Mouse (Mus musculus): ENCODE results near the gene Olfml2b.

Olfml2b gene

DNA sequence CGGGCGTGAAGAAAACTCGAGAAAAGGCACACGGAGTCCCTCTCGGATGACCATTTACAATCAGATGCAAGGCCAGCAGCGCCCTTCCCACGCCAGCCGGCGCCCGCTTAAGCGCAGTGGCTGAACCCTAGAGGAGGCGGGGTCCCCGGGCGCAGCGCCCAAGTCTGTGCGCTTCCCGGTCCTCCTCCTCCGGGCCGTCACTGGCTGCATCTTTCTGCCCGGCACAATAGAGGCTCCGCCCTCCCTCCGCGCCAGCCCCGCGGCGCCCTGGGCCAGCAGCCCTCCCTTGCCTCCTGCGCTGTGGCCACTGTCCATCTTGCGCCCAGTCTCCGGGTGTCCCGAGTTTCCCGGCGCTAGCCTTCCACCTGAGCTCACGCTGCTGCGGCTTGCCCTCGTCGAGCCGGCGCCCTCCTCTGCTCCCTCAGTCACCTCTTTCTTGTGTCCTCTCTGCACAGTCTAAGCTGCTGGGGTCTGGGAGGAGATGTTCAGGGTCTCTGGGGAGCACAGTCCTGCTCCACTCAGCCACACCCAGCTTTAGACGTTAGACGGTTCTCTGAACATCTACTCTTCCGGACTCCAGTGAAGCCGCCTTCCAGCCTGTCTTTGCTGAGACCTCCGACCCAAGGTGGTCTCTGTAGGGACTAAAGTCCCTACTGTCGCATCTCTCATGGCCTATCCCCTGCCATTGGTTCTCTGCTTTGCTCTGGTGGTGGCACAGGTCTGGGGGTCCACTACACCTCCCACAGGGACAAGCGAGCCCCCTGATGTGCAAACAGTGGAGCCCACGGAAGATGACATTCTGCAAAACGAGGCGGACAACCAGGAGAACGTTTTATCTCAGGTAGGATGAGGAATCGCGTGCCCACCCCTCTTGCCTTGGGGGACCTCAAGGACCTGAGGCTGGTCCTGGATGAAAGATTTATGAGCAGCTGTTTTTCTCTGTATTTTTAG is at the start of gene Olfml2b:
TSS of gene Olfml2b (plus strand) at position 278 of the 951 bp plus-strand sequence.
- peak; percentile 49 to 55 for DNase-seq (ENCODE audit: low spot score in 2 of 2)

DNA sequence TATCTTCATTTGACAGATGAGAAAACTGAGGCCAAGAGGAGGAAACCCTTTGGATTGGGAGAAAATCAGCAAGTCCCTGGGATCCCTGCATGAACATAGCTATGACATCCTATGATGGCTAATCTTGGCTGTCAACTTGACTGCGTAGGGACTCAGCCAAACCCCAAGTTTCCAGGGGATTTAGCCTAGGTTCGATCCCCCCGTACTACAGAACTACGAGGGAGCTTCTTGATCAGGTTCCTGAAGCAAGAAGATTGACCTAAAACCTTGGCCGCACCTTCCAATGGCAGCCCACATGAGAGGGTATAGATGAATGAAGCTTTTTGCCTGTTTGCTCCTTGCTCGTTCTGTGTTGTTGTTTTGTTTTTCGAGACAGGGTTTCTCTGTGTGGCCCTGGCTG is 49.8 kb upstream of the Olfml2b start:
- no peak for DNase-seq (ENCODE audit: low spot score in 2 of 2)

DNA sequence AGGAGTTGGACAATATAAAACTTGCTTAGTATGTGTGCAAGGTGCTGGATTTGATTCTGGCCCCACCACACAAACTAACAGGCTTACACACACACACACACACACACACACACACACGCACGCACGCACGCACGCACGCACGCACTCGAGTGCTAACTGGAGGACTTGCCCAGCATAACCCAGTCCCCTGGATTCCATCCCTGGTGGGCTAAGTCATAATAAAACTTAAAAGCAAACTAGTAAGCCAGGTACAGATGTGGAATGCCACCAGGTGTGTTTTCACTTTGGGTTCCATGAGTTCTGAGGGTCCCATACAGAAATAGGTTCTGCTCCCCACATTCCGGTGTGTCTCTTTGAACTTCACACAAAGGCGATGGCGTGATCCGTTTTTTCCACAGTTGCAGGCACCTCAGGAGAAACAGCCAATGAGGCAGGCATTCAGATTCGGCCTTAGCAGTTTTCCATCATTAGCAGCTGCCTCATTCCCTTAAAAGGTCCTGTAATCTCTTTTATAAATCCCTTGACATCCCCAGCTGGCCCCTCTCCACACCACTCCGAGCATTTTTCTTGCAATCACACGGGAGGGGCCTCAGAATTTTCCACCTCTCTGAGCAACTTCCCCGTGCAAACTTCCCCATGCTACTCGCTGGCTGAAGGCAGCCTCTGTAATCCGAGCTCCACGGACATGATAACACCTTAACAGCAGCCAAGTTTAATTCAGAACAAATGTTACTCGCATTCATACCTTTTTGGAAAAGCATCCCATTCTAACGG is 38.9 kb upstream of the Olfml2b start:
- DNase-seq (ENCODE audit: low spot score in 2 of 2): no peak

DNA sequence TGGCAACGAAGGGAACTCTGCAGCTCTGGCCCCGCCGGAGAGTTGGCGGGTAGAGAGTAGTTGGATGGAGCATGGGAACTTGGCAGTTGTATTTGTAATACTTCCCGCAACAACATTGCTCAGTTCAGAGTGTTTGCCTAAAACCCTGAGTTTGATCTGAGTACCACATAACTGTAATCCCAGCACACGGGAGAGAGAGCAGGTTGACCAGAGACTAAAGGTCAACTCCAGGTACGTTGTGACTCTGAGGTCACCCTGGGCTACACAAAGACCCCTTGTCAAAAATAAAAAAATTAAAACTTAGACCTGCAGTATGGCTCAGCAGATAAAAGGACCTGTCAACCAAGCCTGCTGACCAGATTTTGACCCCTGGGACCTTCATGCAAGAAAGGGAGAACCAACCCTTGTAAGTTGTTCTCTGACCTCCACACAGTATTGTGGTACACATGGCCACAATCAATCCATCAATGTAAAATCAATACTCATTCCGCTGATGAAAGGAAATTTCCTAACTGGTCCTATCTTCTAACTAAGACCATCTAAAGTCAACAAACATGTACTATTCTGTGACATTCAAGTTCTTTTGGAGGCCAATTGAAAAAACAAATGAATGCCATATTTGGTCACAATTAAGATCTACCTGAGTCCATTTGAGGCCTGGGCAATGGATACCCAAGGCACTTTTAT is 37.0 kb upstream of the Olfml2b start:
- DNase-seq (ENCODE audit: low spot score in 2 of 2): no peak

GRCm38 (mm10) chr1:170608461-170609071 is 35.8 kb upstream of the Olfml2b start:
- no peak for DNase-seq (ENCODE audit: low spot score in 2 of 2)

GRCm38 (mm10) chr1:170609872-170610271 is 34.5 kb upstream of the Olfml2b start:
- no peak for DNase-seq (ENCODE audit: low spot score in 2 of 2)

DNA sequence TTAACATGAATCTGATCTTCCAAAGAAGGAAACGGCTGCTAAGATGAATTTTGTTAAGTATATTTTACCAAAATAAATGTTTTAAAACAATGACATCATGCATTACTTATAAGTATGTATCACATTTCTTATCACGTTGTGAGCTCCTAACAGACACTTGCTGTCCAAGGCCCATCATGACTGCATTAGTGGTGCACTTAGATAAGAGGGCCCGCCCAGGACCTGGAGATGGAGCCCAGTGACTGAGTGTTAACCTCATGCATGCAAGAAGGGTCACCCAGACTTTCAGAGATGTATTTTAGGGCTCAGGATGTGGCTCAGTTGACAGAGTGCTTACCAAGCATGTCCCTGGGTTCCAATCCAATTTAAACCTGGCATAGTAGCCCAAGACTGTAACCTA is 34.0 kb upstream of the Olfml2b start:
- DNase-seq (ENCODE audit: low spot score in 2 of 2): no peak

DNA sequence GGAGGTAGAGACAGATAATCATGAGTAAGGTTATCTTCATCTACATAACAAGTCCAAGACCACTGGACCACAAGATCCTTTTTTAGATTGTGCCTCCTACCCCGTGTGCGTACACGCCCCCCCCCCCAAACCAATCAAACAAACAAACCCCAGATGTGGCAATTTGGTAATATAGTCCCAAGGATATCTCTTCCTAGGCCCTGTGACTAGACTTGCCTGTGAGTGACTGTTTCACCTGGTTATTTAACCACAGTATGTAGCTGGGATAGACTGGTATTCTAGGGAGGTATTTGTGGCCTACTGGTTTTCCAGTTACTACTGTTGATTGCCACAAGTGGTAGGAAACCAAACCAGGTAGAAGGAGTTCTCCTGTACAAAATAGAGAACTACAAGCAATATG is 33.6 kb upstream of the Olfml2b start:
- DNase-seq (ENCODE audit: low spot score in 2 of 2): no peak

GRCm38 (mm10) chr1:170611631-170612030 is 32.7 kb upstream of the Olfml2b start:
- no peak for DNase-seq (ENCODE audit: low spot score in 2 of 2)

- DNase-seq (ENCODE audit: low spot score in 2 of 2): peak; percentile 56 to 66
Observed at GRCm38 (mm10) chr1:170612968-170613872, 31.1 kb upstream of the Olfml2b start.

DNA sequence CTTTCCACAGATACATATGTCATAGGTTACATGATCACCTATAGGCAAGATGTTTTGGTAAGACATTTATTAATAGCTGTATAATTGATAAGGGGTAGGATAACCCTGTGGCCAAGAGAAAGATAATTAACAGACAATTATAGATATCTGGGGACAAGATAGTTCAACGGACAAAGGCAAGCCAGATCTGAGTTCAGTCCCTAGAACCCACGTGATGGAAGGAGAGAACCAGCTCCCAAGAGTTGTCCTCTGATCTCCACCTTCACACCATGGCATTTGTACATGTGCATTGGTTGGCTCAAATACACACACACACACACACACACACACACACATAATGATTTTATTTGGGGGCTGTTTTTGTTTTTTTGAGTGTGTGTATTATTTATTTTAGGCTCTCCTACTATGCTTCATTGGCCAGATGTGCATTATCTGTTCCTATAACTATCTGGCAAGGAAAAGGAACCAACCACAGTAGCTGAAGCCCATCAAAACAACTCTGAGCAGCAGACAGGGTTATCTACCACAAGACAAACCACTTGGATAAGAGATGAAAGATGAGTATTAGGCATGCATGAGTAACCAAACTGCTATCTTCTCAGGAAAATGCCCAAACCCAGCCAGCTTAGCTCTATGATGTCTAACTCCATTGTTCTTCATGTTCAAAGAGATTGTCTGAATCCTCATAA is 24.5 kb upstream of the Olfml2b start:
- no peak for DNase-seq (ENCODE audit: low spot score in 2 of 2)

- no peak for DNase-seq (ENCODE audit: low spot score in 2 of 2)
Observed at GRCm38 (mm10) chr1:170622934-170623333, 21.4 kb upstream of the Olfml2b start.

GRCm38 (mm10) chr1:170623432-170623831 is 20.9 kb upstream of the Olfml2b start:
- DNase-seq (ENCODE audit: low spot score in 2 of 2): no peak

DNA sequence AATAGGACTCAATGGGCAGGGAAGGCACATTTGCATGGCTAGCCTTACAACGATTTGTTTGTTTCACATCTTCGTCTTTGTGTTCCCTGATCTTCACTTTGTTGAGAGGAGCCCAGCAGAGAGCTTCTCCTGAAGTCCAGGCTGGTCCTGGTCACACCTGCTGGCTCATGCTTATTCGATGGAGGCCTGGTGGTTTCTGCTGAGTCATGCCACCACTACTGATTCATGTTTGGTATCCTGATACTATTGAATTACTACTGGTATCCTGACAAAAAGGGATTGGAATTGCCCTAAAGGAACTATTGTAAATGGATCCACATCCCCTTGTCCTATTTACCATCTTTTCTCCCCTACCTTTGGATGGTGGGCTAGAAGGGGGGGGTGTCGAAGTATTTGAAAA is 13.8 kb upstream of the Olfml2b start:
- DNase-seq (ENCODE audit: low spot score in 2 of 2): no peak

- DNase-seq (ENCODE audit: low spot score in 2 of 2): no peak
Observed at GRCm38 (mm10) chr1:170631571-170631970, 12.8 kb upstream of the Olfml2b start.

DNA sequence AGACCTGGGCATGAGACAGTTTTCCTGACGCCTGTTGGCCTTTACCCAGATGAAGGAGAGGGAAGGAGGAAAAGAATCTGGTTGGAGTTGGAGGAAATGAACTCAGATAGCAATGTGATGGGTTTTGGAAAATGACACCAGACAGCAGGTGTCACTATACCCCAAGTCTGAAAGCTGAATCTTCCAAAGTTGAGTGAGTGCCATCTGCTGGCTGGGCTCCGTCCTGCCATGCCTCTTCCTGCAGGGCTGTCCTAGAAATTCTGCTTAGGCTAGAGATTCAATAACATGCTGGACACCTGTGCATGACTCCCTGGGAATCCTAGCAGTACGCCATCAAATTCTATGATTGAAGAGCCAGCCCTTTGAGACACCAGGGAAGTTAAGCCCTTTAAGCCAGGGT is 11.9 kb upstream of the Olfml2b start:
- DNase-seq (ENCODE audit: low spot score in 2 of 2): peak; percentile 68 to 71

- DNase-seq (ENCODE audit: low spot score in 2 of 2): no peak
Observed at GRCm38 (mm10) chr1:170632856-170633255, 11.5 kb upstream of the Olfml2b start.

DNA sequence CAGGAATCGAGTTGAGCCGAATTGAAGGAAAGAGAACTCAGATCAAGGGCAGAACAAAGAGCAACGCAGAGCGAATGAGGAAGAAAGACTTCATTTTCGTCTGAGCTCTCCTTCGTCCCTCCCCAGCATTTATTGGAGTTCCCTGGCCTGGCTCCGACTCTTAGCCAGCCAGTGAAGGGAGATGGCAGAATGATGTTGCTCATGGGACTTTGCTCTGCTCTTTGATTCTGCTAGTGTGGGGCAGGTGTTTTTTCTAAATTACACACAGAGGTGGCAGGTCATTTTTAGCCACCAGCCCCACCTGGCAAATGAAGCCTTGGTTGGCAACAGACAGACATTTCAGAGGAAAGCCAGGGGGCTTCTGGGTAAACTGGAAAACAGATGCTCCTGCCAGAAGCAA is 5.4 kb upstream of the Olfml2b start:
- DNase-seq (ENCODE audit: low spot score in 2 of 2): no peak

- DNase-seq (ENCODE audit: low spot score in 2 of 2): no peak
Observed at GRCm38 (mm10) chr1:170645896-170646605, 1.7 kb downstream of the Olfml2b start.

Data from frontal cortex, postnatal 25 days (tissue).